Mouse (Mus musculus) intestine, embryonic 15.5 days (tissue): ENCODE data around the gene Gm43738. TPM values are rescaled to one million over a fixed set of nuclear protein-coding genes. Genes with fewer than 3 reads are reported as not detected.
"Not testable (repeated sequence)": the region's sequence is repeated elsewhere in the genome, so short reads cannot be mapped to it uniquely, and the experiment has no call there.

ENCODE experiments used
- ATAC-seq: fragments of 200-750 bp; cut with Nextera tagmentation; 2 replicates; pipeline ENCODE4 v1.8.0; 2017; ENCODE audit warnings: moderate TSS enrichment, moderate library complexity
- H3K27ac ChIP-seq: fragments of 300-500 bp; sonication (generic); 2 replicates; pipeline ENCODE4 v1.5.1; 2015; ENCODE audit warnings: mild to moderate bottlenecking, inconsistent platforms
- H3K27me3 ChIP-seq: fragments of 300-500 bp; sonication (generic); replicated peaks from 2 replicates; pipeline ENCODE4 v1.6.1; 2015; ENCODE audit warnings: inconsistent platforms
- H3K36me3 ChIP-seq: fragments of 300-500 bp; sonication (generic); 2 replicates; pipeline ENCODE4 v1.6.1; 2015; ENCODE audit warnings: inconsistent platforms
- H3K4me1 ChIP-seq: fragments of 300-500 bp; sonication (generic); replicated peaks from 2 replicates; pipeline ENCODE4 v1.6.1; 2015; ENCODE audit warnings: inconsistent platforms
- H3K4me2 ChIP-seq: fragments of 300-500 bp; sonication (generic); replicated peaks from 2 replicates; pipeline ENCODE4 v1.6.1; 2015; ENCODE audit warnings: mild to moderate bottlenecking, inconsistent platforms
- H3K4me3 ChIP-seq: fragments of 300-500 bp; sonication (generic); replicated peaks from 2 replicates; pipeline ENCODE4 v1.5.1; 2015; ENCODE audit warnings: inconsistent platforms
- H3K9ac ChIP-seq: fragments of 300-500 bp; sonication (generic); 2 replicates; pipeline ENCODE4 v1.6.1; 2015; ENCODE audit warnings: inconsistent platforms
- H3K9me3 ChIP-seq: fragments of 300-500 bp; sonication (generic); 2 replicates; pipeline ENCODE4 v1.6.1; 2016; ENCODE audit warnings: inconsistent platforms
- WGBS: fragments of 180-500 bp; shearing (Covaris S2); methylation state at CpG from one replicate; pipeline ENCODE4 v1.1.7; 2015; 5-methylcytosine and 5-hydroxymethylcytosine counted together
- polyA plus RNA-seq: library from polyadenylated mRNA; unstranded; fragments of >200 nt; fragmentation: Nextera tagmentation; extraction: Ambion mirVana; gene quantifications from 2 replicates; pipeline ENCODE4 v1.2.1, GENCODE M21; 2015

Gm43738 gene
- polyA plus RNA-seq, 1 experiment from 2014 or later: 0.08 TPM

DNA sequence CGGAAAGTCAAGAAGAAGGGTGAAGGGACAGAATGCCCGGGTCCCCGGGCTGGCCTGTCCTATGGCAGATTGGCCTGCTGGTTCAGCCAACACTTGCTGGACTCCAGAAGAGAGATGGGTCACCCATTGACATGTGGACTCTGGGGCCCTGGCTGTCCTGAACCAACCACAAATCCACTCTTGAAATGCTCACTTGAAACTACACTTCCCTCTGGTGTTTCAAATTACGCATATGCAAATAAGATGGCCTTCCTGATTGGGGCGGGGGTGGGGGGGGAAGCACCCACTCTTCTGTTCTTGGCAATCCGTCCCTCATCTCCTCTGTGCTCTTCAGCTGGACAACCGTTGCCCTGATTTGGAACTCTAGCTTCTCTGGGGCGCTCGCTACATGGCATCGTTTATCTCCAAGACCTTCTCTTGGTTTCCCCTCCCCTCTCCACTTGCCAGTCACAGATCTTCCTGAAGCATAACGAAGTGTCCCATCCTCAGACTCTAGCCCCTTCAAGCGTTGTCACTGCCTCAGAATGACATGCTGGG lies 16.2 kb downstream of the Gm43738 start:
- 83% methylated on average over 12 of the region's 12 CpGs for WGBS
- no peak overlapping the region for H3K9ac ChIP-seq
- no peaks in the 10 kb centered on the region for H3K9me3 ChIP-seq
- H3K27me3 ChIP-seq: no peaks in the 10 kb centered on the region
- ATAC-seq: no peak
- H3K27ac ChIP-seq: no peak overlapping the region
- H3K4me3 ChIP-seq: no peak overlapping the region
- H3K36me3 ChIP-seq: peaks cover 5% of the 10 kb centered on the region; the same call in 1 of the 2 replicates
- no peak overlapping the region for H3K4me2 ChIP-seq
- peaks cover 20% of the 10 kb centered on the region for H3K4me1 ChIP-seq

GRCm38 (mm10) chr3:89084133-89084532 lies 16.8 kb downstream of the Gm43738 start:
- H3K4me2 ChIP-seq: no peak overlapping the region

GRCm38 (mm10) chr3:89082287-89082686 lies 18.6 kb downstream of the Gm43738 start:
- peaks cover 15% of the 10 kb centered on the region for H3K36me3 ChIP-seq
- not testable (repeated sequence) for H3K27ac ChIP-seq, H3K27me3 ChIP-seq, H3K4me1 ChIP-seq, H3K4me3 ChIP-seq, ATAC-seq, H3K9me3 ChIP-seq, H3K4me2 ChIP-seq, H3K9ac ChIP-seq

More at GRCm38 (mm10) chr3:89084133-89084532, 16.8 kb downstream of the Gm43738 start:
- Histone ChIP-seq H3K36me3 (peaks cover 10% of the 10 kb centered on the region; the same call in 1 of the 2 replicates), H3K27ac (no peak overlapping the region), H3K27me3 (no peaks in the 10 kb centered on the region), H3K4me3 (no peak overlapping the region), H3K4me1 (peaks cover 16% of the 10 kb centered on the region), H3K9ac (no peak overlapping the region), H3K9me3 (no peaks in the 10 kb centered on the region)
- ATAC-seq: no peak
- WGBS: 78% methylated on average over 2 of the region's 2 CpGs

DNA sequence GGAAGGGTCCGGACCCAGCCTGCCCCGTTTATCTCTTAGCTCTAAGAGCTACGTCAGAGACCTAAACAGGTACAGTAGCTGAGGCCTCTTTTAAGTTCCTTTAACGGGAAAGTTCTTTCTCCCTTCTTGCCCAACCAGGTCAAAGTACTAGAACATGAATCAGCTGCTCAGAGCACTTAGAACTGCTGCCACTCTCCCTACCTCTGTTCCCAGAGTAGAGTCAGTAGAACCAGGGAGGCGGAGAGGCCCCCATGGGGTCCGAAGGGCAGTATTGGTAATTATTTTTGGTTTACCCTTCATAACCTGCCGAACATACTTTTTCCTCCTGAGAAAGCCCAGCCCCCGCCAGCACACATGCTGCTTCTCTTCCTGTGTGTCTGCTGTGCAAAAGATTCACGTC lies 23.5 kb downstream of the Gm43738 start:
- 80% methylated on average over 9 of the region's 9 CpGs for WGBS
- peak; percentile 73 for ATAC-seq
- H3K4me3 ChIP-seq: no peak overlapping the region
- peaks cover 53% of the 10 kb centered on the region for H3K36me3 ChIP-seq
- H3K9me3 ChIP-seq: no peaks in the 10 kb centered on the region
- H3K27ac ChIP-seq: no peak overlapping the region
- no peaks in the 10 kb centered on the region for H3K4me1 ChIP-seq
- H3K27me3 ChIP-seq: no peaks in the 10 kb centered on the region
- no peak overlapping the region for H3K4me2 ChIP-seq
- H3K9ac ChIP-seq: no peak overlapping the region

DNA sequence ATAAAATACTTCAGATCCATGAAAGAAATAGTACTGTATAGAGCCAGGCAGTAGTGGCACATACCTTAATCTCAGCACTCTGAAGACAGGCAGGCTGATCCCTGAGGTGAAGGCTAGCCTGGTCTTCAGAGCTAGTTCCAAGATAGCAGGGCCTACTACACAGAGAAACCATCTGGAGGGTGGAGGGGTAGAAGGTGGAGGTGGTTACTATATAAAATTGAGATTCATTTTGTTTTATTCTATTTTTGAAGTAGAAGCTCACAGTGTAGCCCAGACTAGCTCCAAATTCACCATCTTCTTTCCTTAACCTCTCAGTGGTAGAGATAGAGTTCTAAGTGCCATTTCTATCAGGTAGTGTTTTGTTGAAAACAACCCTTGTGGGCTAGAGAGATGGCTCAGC lies 33.6 kb downstream of the Gm43738 start:
- ATAC-seq: no peak
- H3K27ac ChIP-seq: no peak overlapping the region
- no peaks in the 10 kb centered on the region for H3K4me1 ChIP-seq
- H3K4me2 ChIP-seq: no peak overlapping the region
- H3K36me3 ChIP-seq: peaks cover 57% of the 10 kb centered on the region
- no peaks in the 10 kb centered on the region for H3K9me3 ChIP-seq
- H3K27me3 ChIP-seq: no peaks in the 10 kb centered on the region
- H3K9ac ChIP-seq: no peak overlapping the region
- H3K4me3 ChIP-seq: no peak overlapping the region

GRCm38 (mm10) chr3:89061696-89062095 lies 39.2 kb downstream of the Gm43738 start:
- Histone ChIP-seq H3K36me3 (peaks cover 54% of the 10 kb centered on the region), H3K9ac (no peak overlapping the region), H3K27me3 (no peaks in the 10 kb centered on the region), H3K27ac (no peak overlapping the region), H3K9me3 (no peaks in the 10 kb centered on the region), H3K4me1 (no peaks in the 10 kb centered on the region), H3K4me3 (no peak overlapping the region), H3K4me2 (no peak overlapping the region)
- WGBS: 74% methylated on average over 3 of the region's 3 CpGs
- ATAC-seq: no peak

DNA sequence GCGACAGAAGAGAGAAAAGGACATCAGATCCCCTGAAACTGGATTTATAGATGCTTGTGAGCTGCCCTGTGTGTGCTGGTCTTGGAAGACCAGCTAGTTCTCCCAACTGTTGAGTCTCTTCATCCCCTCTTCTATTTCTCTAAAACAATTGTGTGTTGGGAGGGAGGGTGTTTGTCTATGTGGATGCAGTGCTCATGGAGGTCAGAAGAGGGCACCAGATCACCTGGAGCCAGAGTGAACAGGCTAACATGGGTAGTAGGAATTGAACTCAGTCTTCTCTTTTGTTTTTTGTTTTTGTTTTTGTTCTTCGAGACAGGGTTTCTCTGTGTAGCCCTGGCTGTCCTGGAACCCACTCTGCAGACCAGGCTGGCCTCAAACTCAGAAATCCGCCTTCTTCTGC lies 42.1 kb downstream of the Gm43738 start:
- no peak overlapping the region for H3K4me2 ChIP-seq
- 87% methylated on average over 3 of the region's 3 CpGs for WGBS
- no peaks in the 10 kb centered on the region for H3K4me1 ChIP-seq
- no peaks in the 10 kb centered on the region for H3K9me3 ChIP-seq
- peaks cover 50% of the 10 kb centered on the region for H3K36me3 ChIP-seq
- no peak overlapping the region for H3K9ac ChIP-seq
- no peak overlapping the region for H3K27ac ChIP-seq
- H3K27me3 ChIP-seq: no peaks in the 10 kb centered on the region
- ATAC-seq: no peak
- H3K4me3 ChIP-seq: no peak overlapping the region

GRCm38 (mm10) chr3:89058361-89058760 lies 42.5 kb downstream of the Gm43738 start:
- H3K4me2 ChIP-seq: no peak overlapping the region
- no peaks in the 10 kb centered on the region for H3K4me1 ChIP-seq
- H3K4me3 ChIP-seq: no peak overlapping the region
- H3K36me3 ChIP-seq: peaks cover 47% of the 10 kb centered on the region
- no peaks in the 10 kb centered on the region for H3K9me3 ChIP-seq
- 94% methylated on average over 9 of the region's 9 CpGs for WGBS
- H3K9ac ChIP-seq: no peak overlapping the region
- H3K27me3 ChIP-seq: no peaks in the 10 kb centered on the region
- no peak overlapping the region for H3K27ac ChIP-seq
- no peak for ATAC-seq

DNA sequence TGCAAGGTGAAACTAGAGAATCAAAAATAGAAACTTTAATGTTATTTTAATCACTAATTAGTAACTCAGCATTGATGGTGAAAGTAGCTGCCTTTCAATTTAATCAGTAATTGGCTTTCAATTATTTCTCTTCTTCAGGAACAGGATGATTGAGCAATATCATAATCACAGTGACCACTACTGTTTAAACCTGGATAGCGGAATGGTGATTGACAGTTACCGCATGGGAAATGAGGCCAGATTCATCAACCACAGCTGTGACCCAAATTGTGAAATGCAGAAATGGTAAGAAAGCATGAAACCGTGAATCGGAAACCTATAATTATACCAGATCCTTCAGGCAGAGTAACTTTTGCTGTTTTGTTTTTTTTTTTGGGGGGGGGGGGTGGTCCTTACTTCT lies 57.5 kb downstream of the Gm43738 start:
- no peak overlapping the region for H3K4me3 ChIP-seq
- no peak overlapping the region for H3K4me2 ChIP-seq
- no peak for ATAC-seq
- no peaks in the 10 kb centered on the region for H3K27me3 ChIP-seq
- H3K4me1 ChIP-seq: no peaks in the 10 kb centered on the region
- no peak overlapping the region for H3K27ac ChIP-seq
- peaks cover 31% of the 10 kb centered on the region for H3K36me3 ChIP-seq
- WGBS: 97% methylated on average over 4 of the region's 4 CpGs
- no peak overlapping the region for H3K9ac ChIP-seq
- H3K9me3 ChIP-seq: no peaks in the 10 kb centered on the region

Other genes with a start within 250 kb of the Gm43738 start
- 42.9 and 47.5 TPM in 2 replicates for gene Msto1, start 187.1 kb downstream of the Gm43738 start, polyA plus RNA-seq
- 16.4 and 17.0 TPM in 2 replicates for gene Ash1l, start 150.5 kb downstream of the Gm43738 start, polyA plus RNA-seq
- gene Dap3, start 149.9 kb downstream of the Gm43738 start, polyA plus RNA-seq: 163 and 171 TPM in 2 replicates
- 25.6 and 26.6 TPM in 2 replicates for gene Rusc1, start 7.8 kb downstream of the Gm43738 start, polyA plus RNA-seq
- gene Fdps, start 860 bp upstream of the Gm43738 start, polyA plus RNA-seq: 481 and 531 TPM in 2 replicates
- 58.8 and 74.1 TPM in 2 replicates for gene Pklr, start 35.0 kb upstream of the Gm43738 start, polyA plus RNA-seq
- 2.4 and 2.6 TPM in 2 replicates for gene Hcn3, start 59.1 kb upstream of the Gm43738 start, polyA plus RNA-seq
- 21.2 and 25.4 TPM in 2 replicates for gene Clk2, start 63.7 kb upstream of the Gm43738 start, polyA plus RNA-seq
- 115 and 124 TPM in 2 replicates for gene Scamp3, start 76.4 kb upstream of the Gm43738 start, polyA plus RNA-seq
- gene Fam189b, start 82.0 kb upstream of the Gm43738 start, polyA plus RNA-seq: 17.9 and 19.3 TPM in 2 replicates
- gene Gba, start 101.8 kb upstream of the Gm43738 start, polyA plus RNA-seq: 53.5 and 53.7 TPM in 2 replicates
- 20.4 and 23.0 TPM in 2 replicates for gene Thbs3, start 114.1 kb upstream of the Gm43738 start, polyA plus RNA-seq
- 214 and 222 TPM in 2 replicates for gene Mtx1, start 126.0 kb upstream of the Gm43738 start, polyA plus RNA-seq
- gene Muc1, start 128.0 kb upstream of the Gm43738 start, polyA plus RNA-seq: 10.1 and 19.7 TPM in 2 replicates
- 348 and 351 TPM in 2 replicates for gene Krtcap2, start 144.9 kb upstream of the Gm43738 start, polyA plus RNA-seq
- 2.9 and 4.1 TPM in 2 replicates for gene Trim46, start 145.2 kb upstream of the Gm43738 start, polyA plus RNA-seq
- 131 and 134 TPM in 2 replicates for gene Dpm3, start 158.3 kb upstream of the Gm43738 start, polyA plus RNA-seq
- 60.6 and 63.9 TPM in 2 replicates for gene Slc50a1, start 169.5 kb upstream of the Gm43738 start, polyA plus RNA-seq
- gene Efna1, start 180.0 kb upstream of the Gm43738 start, polyA plus RNA-seq: 57.9 and 58.5 TPM in 2 replicates
- gene Efna3, start 221.9 kb upstream of the Gm43738 start, polyA plus RNA-seq: 9.0 and 9.2 TPM in 2 replicates
- 16.9 and 18.1 TPM in 2 replicates for gene Efna4, start 236.9 kb upstream of the Gm43738 start, polyA plus RNA-seq
- 45.5 and 49.5 TPM in 2 replicates for gene Adam15, start 248.9 kb upstream of the Gm43738 start, polyA plus RNA-seq